Mouse (Mus musculus): Measurements from ENCODE around the gene Mgrn1. TPM values are rescaled to one million over a fixed set of nuclear protein-coding genes. Genes with fewer than 3 reads are reported as not detected.
A peak's percentile ranks its signal among the peaks of the same experiment; 100 is the strongest.

Mgrn1 gene
- total and polyA plus RNA-seq, 3 experiments: 8.4 to 25.0 TPM; not detected in 1

- TF ChIP-seq SIN3A (IDR thresholded peaks at IDR 0.05; ENCODE audit: low read length) (peak; percentile 74), BHLHE40 (IDR thresholded peaks at IDR 0.05; ENCODE audit: borderline replicate concordance, low read depth, low read length) (peak; percentile 79), USF2 (IDR thresholded peaks at IDR 0.05; ENCODE audit: borderline replicate concordance in 1 of 2, insufficient read depth in 1 of 2, low read depth in 1 of 2, low read length in 2 of 2) (peak in 1 of 2 experiments; percentile 48; a peak in 1 of 4 replicates), ZMIZ1 (IDR thresholded peaks at IDR 0.05; ENCODE audit: low read depth, low read length) (no peak; the same call in 1 of the 2 replicates), ZKSCAN1 (IDR thresholded peaks at IDR 0.05; ENCODE audit: low read depth, low read length) (no peak; the same call in 1 of the 2 replicates), TCF12 (IDR thresholded peaks at IDR 0.05; ENCODE audit: low read depth, low read length) (peak; percentile 29; the same call in 1 of the 2 replicates), MEF2A (IDR thresholded peaks at IDR 0.05; ENCODE audit: extremely low read depth, insufficient replicate concordance, low read depth, low read length, poor library complexity, severe bottlenecking) (no peak), GABPA (IDR thresholded peaks at IDR 0.05; ENCODE audit: low read depth, low read length) (no peak), ZNF384 (IDR thresholded peaks at IDR 0.05; ENCODE audit: low read depth, low read length) (peak; percentile 97), CHD2 (IDR thresholded peaks at IDR 0.05; ENCODE audit: low read length) (no peak), CHD1 (IDR thresholded peaks at IDR 0.05; ENCODE audit: low read depth, low read length) (no peak)
Observed at GRCm38 (mm10) chr16:4880136-4880825, 5.8 kb upstream of the Mgrn1 start, which contains the start of gene Ubald1 (continued).

GRCm38 (mm10) chr16:4881400-4882351, 4.4 kb upstream of the Mgrn1 start:
- Histone ChIP-seq H3K79me2 (ENCODE audit: control insufficient read depth, insufficient read depth, low read length, poor library complexity) (peaks cover 27% of the 10 kb centered on the region), H3K4me1 (ENCODE audit: control insufficient read depth in 1 of 2, insufficient read depth in 2 of 2, low read length in 2 of 2) (peaks cover 2 to 28% of the 10 kb centered on the region in 2 experiments; a peak in 3 of 4 replicates), H3K27me3 (ENCODE audit: control insufficient read depth in 1 of 2, insufficient read depth in 2 of 2, low read length in 2 of 2) (no peaks in the 10 kb centered on the region), H3K36me3 (ENCODE audit: control insufficient read depth in 1 of 2, insufficient read depth in 2 of 2, low read length in 2 of 2) (peaks cover 0 to 10% of the 10 kb centered on the region in 2 experiments; a peak in 2 of 4 replicates), H3K4me3 (ENCODE audit: control insufficient read depth in 1 of 2, insufficient read depth in 1 of 2, low read depth in 2 of 2, low read length in 2 of 2) (peak overlapping the region; percentile 66 to 70; a peak in 2 of 4 replicates), H3K9me3 (replicated peaks; ENCODE audit: insufficient read depth, low read length) (no peaks in the 10 kb centered on the region), H3K27ac (ENCODE audit: control insufficient read depth, low read depth, low read length) (no peak overlapping the region), H3K9ac (ENCODE audit: control insufficient read depth, low read depth, low read length, poor library complexity, severe bottlenecking) (no peak overlapping the region)
- DNase-seq (ENCODE audit: low read depth, low spot score): peak; percentile 23
- no peak for TF ChIP-seq KAT2A (conservative IDR thresholded peaks at IDR 0.05; ENCODE audit: low read depth, low read length)
- TF ChIP-seq USF2 (IDR thresholded peaks at IDR 0.05; ENCODE audit: borderline replicate concordance in 1 of 2, insufficient read depth in 1 of 2, low read depth in 1 of 2, low read length in 2 of 2): no peak
- no peak for TF ChIP-seq MAZ (IDR thresholded peaks at IDR 0.05; ENCODE audit: low read depth, low read length)
- no peak for TF ChIP-seq TCF12 (IDR thresholded peaks at IDR 0.05; ENCODE audit: low read depth, low read length)
- TF ChIP-seq MAFK (IDR thresholded peaks at IDR 0.05; ENCODE audit: borderline replicate concordance, low read depth, low read length): no peak
- no peak for TF ChIP-seq CTCF (IDR thresholded peaks at IDR 0.05 in 2 of 3, conservative IDR thresholded peaks at IDR 0.05 in 1 of 3; ENCODE audit: control insufficient read depth in 1 of 3, insufficient read depth in 1 of 3, low read depth in 2 of 3, low read length in 3 of 3, poor library complexity in 1 of 3, severe bottlenecking in 1 of 3)
- no peak for TF ChIP-seq GABPA (IDR thresholded peaks at IDR 0.05; ENCODE audit: low read depth, low read length)
- TF ChIP-seq NRF1 (IDR thresholded peaks at IDR 0.05; ENCODE audit: insufficient read depth, low read depth, low read length, poor library complexity, severe bottlenecking): no peak
- no peak for TF ChIP-seq ZNF384 (IDR thresholded peaks at IDR 0.05; ENCODE audit: low read depth, low read length)
- TF ChIP-seq ELF1 (IDR thresholded peaks at IDR 0.05; ENCODE audit: low read depth, low read length): no peak
- TF ChIP-seq UBTF (IDR thresholded peaks at IDR 0.05; ENCODE audit: borderline replicate concordance, insufficient read depth, low read depth, low read length): no peak
